Mouse (Mus musculus): ENCODE results near the gene Arhgef28. TPM values are rescaled to one million over a fixed set of nuclear protein-coding genes. Genes with fewer than 3 reads are reported as not detected.

Gene Arhgef28
- polyA plus RNA-seq, 1 experiment from 2014 or later: 12.9 TPM

DNA sequence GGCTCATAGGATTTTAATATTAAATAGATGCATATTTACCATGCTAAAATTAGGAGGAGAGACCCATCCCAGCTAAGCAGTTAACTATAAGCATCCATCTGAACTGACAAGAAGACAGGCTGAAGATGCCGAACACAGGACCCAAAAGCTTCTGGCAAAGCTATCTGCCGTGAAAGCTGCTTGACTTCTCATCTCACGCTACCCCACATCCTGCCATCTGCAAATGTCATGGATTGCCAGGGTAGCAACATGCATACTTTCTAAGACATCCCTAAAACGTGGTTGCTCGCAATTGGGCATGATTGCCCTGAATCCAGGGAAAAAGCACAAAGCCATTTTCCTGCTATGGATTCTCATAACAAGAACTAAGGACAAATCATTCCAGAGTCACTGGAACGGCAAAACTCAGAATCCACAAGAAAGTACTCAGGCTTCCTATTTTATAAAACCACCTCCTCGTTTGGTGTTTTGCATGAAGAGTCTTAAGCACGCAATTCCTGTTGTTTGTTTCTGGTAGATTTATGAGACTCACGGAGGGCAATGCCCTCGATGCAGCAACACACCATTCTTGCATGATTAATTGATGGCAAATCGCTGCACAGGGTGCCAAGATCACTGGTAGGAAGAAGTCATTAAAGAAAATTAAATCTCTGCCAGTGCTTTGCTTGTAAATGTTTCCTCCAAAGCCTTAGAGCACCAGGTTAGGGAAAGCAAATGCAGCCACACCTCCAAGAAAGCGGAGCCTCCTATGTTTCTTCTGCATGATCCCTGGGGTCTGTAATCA, 287.9 kb downstream of the Arhgef28 start:
- Histone ChIP-seq H3K4me1 (replicated peaks) (peaks cover 12% of the 10 kb centered on the region), H3K4me2 (replicated peaks) (no peak overlapping the region), H3K9me3 (no peaks in the 10 kb centered on the region), H3K4me3 (replicated peaks) (no peak overlapping the region), H3K27me3 (peaks cover 44% of the 10 kb centered on the region), H3K27ac (no peak overlapping the region), H3K36me3 (no peaks in the 10 kb centered on the region), H3K9ac (replicated peaks) (no peak overlapping the region)
- 85% methylated on average over 12 of the region's 12 CpGs for WGBS
- ATAC-seq: no peak

DNA sequence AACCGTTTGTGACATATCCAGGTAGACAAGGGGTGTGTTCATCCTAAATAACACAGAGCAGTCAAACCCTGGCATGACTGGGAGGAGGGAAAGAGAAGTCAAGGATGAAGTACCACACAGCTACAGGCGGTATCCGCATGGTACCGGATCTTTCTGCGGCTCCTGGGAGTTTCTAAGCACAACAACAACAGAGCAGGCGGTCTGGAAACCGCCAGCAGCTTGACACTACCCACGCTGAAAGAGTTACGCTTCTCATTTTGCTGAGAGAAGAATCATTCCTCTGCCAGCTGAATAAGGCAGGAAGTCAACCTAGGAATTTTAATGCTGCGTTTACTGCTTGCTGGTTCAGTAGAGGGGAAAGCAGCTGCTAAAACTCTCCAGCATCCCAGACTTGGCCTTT, 295.2 kb downstream of the Arhgef28 start:
- Histone ChIP-seq H3K27ac (peak overlapping the region; percentile 44; the same call in 1 of the 2 replicates), H3K9me3 (no peaks in the 10 kb centered on the region), H3K9ac (replicated peaks) (0 out of 2 replicates have a peak overlapping the region, but pooled peaks have one; percentile 44), H3K27me3 (no peaks in the 10 kb centered on the region), H3K4me1 (replicated peaks) (peaks cover 12% of the 10 kb centered on the region), H3K4me3 (replicated peaks) (no peak overlapping the region), H3K4me2 (replicated peaks) (peak overlapping the region; percentile 27; the same call in 1 of the 2 replicates), H3K36me3 (no peaks in the 10 kb centered on the region)
- no peak for ATAC-seq
- WGBS: 11% methylated on average over 10 of the region's 10 CpGs

- H3K9ac ChIP-seq (replicated peaks): no peak overlapping the region
- H3K4me1 ChIP-seq (replicated peaks): peaks cover 23% of the 10 kb centered on the region
- no peaks in the 10 kb centered on the region for H3K9me3 ChIP-seq
- no peaks in the 10 kb centered on the region for H3K36me3 ChIP-seq
- ATAC-seq: no peak
- H3K27me3 ChIP-seq: no peaks in the 10 kb centered on the region
- WGBS: 91% methylated on average over 8 of the region's 8 CpGs
- H3K4me3 ChIP-seq (replicated peaks): no peak overlapping the region
- H3K4me2 ChIP-seq (replicated peaks): no peak overlapping the region
- no peak overlapping the region for H3K27ac ChIP-seq
These were observed 303.4 kb downstream of the Arhgef28 start for GRCm38 (mm10) chr13:97902821-97903220.

DNA sequence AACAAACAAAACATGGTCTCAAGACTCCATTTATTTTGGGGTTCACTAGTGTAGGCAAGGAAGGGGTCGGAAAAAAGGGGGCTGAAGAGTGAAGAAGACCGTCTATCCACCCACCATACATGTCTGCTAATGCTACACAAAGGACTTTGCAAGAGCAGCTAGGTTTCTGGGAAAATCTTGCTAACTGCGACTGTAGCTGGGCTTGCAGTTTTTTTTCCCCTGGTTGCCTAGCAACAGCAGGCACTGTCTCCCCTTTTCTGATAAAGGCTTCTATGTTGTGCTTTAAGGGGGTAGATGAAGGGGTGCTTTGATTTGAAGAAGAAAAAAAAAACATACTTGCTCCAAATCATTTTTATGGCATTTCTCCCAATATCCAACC, 305.9 kb downstream of the Arhgef28 start:
- peak overlapping the region; percentile 87 for H3K27ac ChIP-seq
- peak; percentile 86 for ATAC-seq
- H3K4me1 ChIP-seq (replicated peaks): peaks cover 23% of the 10 kb centered on the region
- no peaks in the 10 kb centered on the region for H3K9me3 ChIP-seq
- no peaks in the 10 kb centered on the region for H3K36me3 ChIP-seq
- no peaks in the 10 kb centered on the region for H3K27me3 ChIP-seq
- no peak overlapping the region; the same call in 1 of the 2 replicates for H3K9ac ChIP-seq (replicated peaks)
- H3K4me2 ChIP-seq (replicated peaks): no peak overlapping the region
- 30% methylated on average over 3 of the region's 3 CpGs for WGBS
- no peak overlapping the region for H3K4me3 ChIP-seq (replicated peaks)

DNA sequence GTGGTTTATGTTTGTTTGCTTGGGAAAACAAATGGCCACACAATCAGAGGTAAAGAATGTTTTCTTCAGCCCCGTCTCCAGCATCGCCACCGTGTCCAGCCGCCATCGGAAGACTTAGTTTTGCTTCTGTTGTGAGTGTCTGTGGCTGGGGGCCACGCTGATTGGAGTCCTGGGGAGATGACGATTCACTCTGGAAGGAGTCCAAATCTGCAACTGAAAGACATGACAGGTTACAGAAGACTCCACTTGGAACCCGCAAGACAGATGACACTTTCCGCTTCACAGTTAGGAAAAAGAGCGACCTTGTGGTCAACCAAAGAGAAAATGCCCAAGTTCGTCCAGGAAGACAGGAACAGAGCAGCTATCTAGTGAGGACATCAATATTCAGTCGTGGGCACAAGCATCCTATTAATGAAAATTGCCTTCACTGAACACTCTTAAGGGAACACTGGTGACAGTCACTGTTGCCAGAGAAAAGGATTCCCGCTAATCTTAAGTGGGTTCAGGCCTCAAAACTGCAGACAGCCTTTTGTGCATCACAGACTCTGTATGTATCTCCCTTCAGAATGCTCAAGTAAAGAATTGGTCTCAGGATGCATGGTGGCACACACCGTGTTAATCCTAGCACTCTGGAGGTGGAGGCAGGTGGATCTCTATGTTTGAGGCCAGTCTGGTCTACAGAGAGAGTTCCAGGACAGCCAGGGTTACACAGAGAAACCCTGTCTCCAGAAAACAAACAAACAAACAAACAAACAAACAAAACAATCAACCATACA, 306.4 kb downstream of the Arhgef28 start:
- WGBS: 61% methylated on average over 14 of the region's 14 CpGs
- no peak overlapping the region for H3K4me2 ChIP-seq (replicated peaks)
- H3K4me3 ChIP-seq (replicated peaks): no peak overlapping the region
- H3K27ac ChIP-seq: peak overlapping the region; percentile 87
- peaks cover 23% of the 10 kb centered on the region for H3K4me1 ChIP-seq (replicated peaks)
- no peak overlapping the region; the same call in 1 of the 2 replicates for H3K9ac ChIP-seq (replicated peaks)
- H3K36me3 ChIP-seq: no peaks in the 10 kb centered on the region
- peak; percentile 61 for ATAC-seq
- H3K9me3 ChIP-seq: no peaks in the 10 kb centered on the region
- no peaks in the 10 kb centered on the region for H3K27me3 ChIP-seq

GRCm38 (mm10) chr13:97898590-97898989, 307.6 kb downstream of the Arhgef28 start:
- H3K36me3 ChIP-seq: no peaks in the 10 kb centered on the region
- no peak overlapping the region for H3K4me2 ChIP-seq (replicated peaks)
- no peak overlapping the region for H3K27ac ChIP-seq
- peaks cover 24% of the 10 kb centered on the region for H3K4me1 ChIP-seq (replicated peaks)
- WGBS: 66% methylated on average over 2 of the region's 2 CpGs
- H3K4me3 ChIP-seq (replicated peaks): no peak overlapping the region
- ATAC-seq: no peak
- no peak overlapping the region for H3K9ac ChIP-seq (replicated peaks)
- no peaks in the 10 kb centered on the region for H3K9me3 ChIP-seq
- no peaks in the 10 kb centered on the region for H3K27me3 ChIP-seq

DNA sequence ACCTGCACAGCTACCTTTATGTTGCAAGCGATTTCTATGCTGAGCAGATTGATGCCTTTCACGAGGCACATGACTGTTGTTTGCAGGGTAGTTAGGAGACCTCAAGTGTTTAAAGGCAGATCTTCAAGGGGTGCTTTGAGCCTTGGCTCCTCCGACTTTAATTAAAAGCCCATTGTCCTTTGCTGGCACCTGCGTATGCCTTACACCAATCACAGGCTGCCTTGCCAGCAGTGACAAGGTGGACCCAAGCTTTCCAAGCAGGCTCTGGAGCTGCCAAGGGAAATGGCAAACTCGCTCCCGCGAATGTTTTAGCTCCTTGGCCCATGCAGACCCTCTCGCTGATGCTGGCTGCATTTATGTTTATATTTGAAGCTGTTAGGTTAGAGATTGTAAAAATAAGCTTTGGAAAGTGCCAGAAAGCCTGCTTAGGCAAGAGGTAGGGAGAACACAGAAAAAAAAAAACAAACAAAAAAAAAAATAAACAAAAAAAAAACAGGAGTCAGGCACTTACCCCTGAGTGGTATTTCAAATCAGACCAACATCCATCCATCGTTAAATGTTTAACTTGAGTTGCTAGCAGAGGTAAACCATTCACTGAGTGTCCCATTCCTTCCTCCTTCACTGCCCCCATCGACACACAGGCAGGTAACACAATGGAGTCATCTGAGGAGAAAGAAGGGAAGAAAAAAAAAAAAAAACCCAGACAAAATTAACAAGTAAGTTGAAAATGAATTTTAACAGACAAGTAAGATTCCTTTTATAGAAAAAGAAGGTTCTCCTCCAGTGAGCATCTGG, 313.0 kb downstream of the Arhgef28 start:
- peak; percentile 55; the same call in 1 of the 2 replicates for ATAC-seq
- H3K4me1 ChIP-seq (replicated peaks): peaks cover 28% of the 10 kb centered on the region
- 24% methylated on average over 10 of the region's 10 CpGs for WGBS
- no peak overlapping the region for H3K4me3 ChIP-seq (replicated peaks)
- no peaks in the 10 kb centered on the region for H3K27me3 ChIP-seq
- H3K4me2 ChIP-seq (replicated peaks): peak overlapping the region; percentile 22
- H3K27ac ChIP-seq: peak overlapping the region; percentile 83
- no peaks in the 10 kb centered on the region for H3K9me3 ChIP-seq
- no peaks in the 10 kb centered on the region for H3K36me3 ChIP-seq
- H3K9ac ChIP-seq (replicated peaks): no peak overlapping the region

GRCm38 (mm10) chr13:97892089-97892884, 314.0 kb downstream of the Arhgef28 start:
- Histone ChIP-seq H3K9ac (replicated peaks) (0 out of 2 replicates have a peak overlapping the region, but pooled peaks have one; percentile 25), H3K27ac (peak overlapping the region; percentile 83), H3K4me2 (replicated peaks) (peak overlapping the region; percentile 22), H3K4me3 (replicated peaks) (no peak overlapping the region), H3K4me1 (replicated peaks) (peaks cover 37% of the 10 kb centered on the region), H3K36me3 (no peaks in the 10 kb centered on the region), H3K27me3 (no peaks in the 10 kb centered on the region), H3K9me3 (no peaks in the 10 kb centered on the region)
- peak; percentile 84 for ATAC-seq
- WGBS: 25% methylated on average over 15 of the region's 15 CpGs

GRCm38 (mm10) chr13:97888046-97888445, 318.2 kb downstream of the Arhgef28 start:
- Histone ChIP-seq H3K4me1 (replicated peaks) (peaks cover 36% of the 10 kb centered on the region), H3K36me3 (no peaks in the 10 kb centered on the region), H3K4me2 (replicated peaks) (no peak overlapping the region), H3K9me3 (no peaks in the 10 kb centered on the region), H3K9ac (replicated peaks) (no peak overlapping the region), H3K27ac (no peak overlapping the region), H3K27me3 (no peaks in the 10 kb centered on the region), H3K4me3 (replicated peaks) (no peak overlapping the region)
- WGBS: 41% methylated on average over 6 of the region's 6 CpGs
- no peak for ATAC-seq

GRCm38 (mm10) chr13:97887558-97887957, 318.7 kb downstream of the Arhgef28 start:
- H3K4me3 ChIP-seq (replicated peaks): no peak overlapping the region
- no peak overlapping the region for H3K9ac ChIP-seq (replicated peaks)
- H3K36me3 ChIP-seq: no peaks in the 10 kb centered on the region
- no peaks in the 10 kb centered on the region for H3K27me3 ChIP-seq
- H3K9me3 ChIP-seq: no peaks in the 10 kb centered on the region
- peaks cover 31% of the 10 kb centered on the region for H3K4me1 ChIP-seq (replicated peaks)
- WGBS: 30% methylated on average over 7 of the region's 7 CpGs
- ATAC-seq: no peak
- 0 out of 2 replicates have a peak overlapping the region, but pooled peaks have one; percentile 35 for H3K27ac ChIP-seq
- H3K4me2 ChIP-seq (replicated peaks): no peak overlapping the region

- no peaks in the 10 kb centered on the region for H3K9me3 ChIP-seq
- no peak overlapping the region for H3K27ac ChIP-seq
- no peaks in the 10 kb centered on the region for H3K36me3 ChIP-seq
- no peak overlapping the region for H3K4me3 ChIP-seq (replicated peaks)
- H3K4me2 ChIP-seq (replicated peaks): no peak overlapping the region
- ATAC-seq: no peak
- peaks cover 19% of the 10 kb centered on the region for H3K4me1 ChIP-seq (replicated peaks)
- 88% methylated on average over 10 of the region's 10 CpGs for WGBS
- H3K9ac ChIP-seq (replicated peaks): no peak overlapping the region
- no peaks in the 10 kb centered on the region for H3K27me3 ChIP-seq
These were observed 322.6 kb downstream of the Arhgef28 start for GRCm38 (mm10) chr13:97883629-97884028.

Measured in midbrain, embryonic 13.5 days (tissue).